Mouse (Mus musculus) brown adipose tissue, adult 24 weeks (tissue): ENCODE measurements around the gene Kcna6. TPM values are rescaled to one million over a fixed set of nuclear protein-coding genes. Genes with fewer than 3 reads are reported as not detected.

Source experiments
- H3K27ac ChIP-seq: fragments of 200-500 bp; replicated peaks from 2 replicates; pipeline ENCODE4 v1.5.1; 2012; ENCODE audit warnings: low read depth, mild to moderate bottlenecking, low read length
- H3K4me1 ChIP-seq: fragments of 200-500 bp; 2 replicates; pipeline ENCODE4 v1.6.1; 2012; ENCODE audit warnings: low read length, mixed read lengths; ENCODE audit not compliant: control insufficient read depth, insufficient read depth, insufficient read length
- H3K4me3 ChIP-seq: fragments of 200-500 bp; 2 replicates; pipeline ENCODE4 v1.5.1; 2012; ENCODE audit warnings: low read depth, mild to moderate bottlenecking, low read length, moderate library complexity; ENCODE audit not compliant: insufficient read depth
- polyA plus RNA-seq: library from polyadenylated mRNA; stranded (reverse); fragments of >200 nt; gene quantifications from 2 replicates; pipeline ENCODE4 v1.2.4, GENCODE M21; 2012; ENCODE audit not compliant: missing spikeins, insufficient read depth, insufficient read length

Gene Kcna6
- polyA plus RNA-seq, 1 experiment: 0.87 TPM

- Histone ChIP-seq H3K4me1 (no peaks in the 10 kb centered on the region), H3K4me3 (no peak overlapping the region), H3K27ac (no peak overlapping the region)
Observed at GRCm38 (mm10) chr6:126755729-126756411, 15.4 kb upstream of the Kcna6 start.

GRCm38 (mm10) chr6:126752520-126752919, 12.0 kb upstream of the Kcna6 start:
- H3K4me3 ChIP-seq: no peak overlapping the region
- no peaks in the 10 kb centered on the region for H3K4me1 ChIP-seq
- no peak overlapping the region for H3K27ac ChIP-seq

- no peak overlapping the region for H3K4me3 ChIP-seq
- no peaks in the 10 kb centered on the region for H3K4me1 ChIP-seq
- H3K27ac ChIP-seq: no peak overlapping the region
Observed at GRCm38 (mm10) chr6:126745888-126746287, 5.4 kb upstream of the Kcna6 start.

GRCm38 (mm10) chr6:126742610-126743009, 2.1 kb upstream of the Kcna6 start:
- no peak overlapping the region for H3K4me3 ChIP-seq
- no peak overlapping the region for H3K27ac ChIP-seq
- no peaks in the 10 kb centered on the region for H3K4me1 ChIP-seq

GRCm38 (mm10) chr6:126739326-126740210, 906 bp downstream of the Kcna6 start:
- no peaks in the 10 kb centered on the region for H3K4me1 ChIP-seq
- H3K4me3 ChIP-seq: peak overlapping the region; percentile 12; the same call in 1 of the 2 replicates
- H3K27ac ChIP-seq: no peak overlapping the region

- no peak overlapping the region for H3K27ac ChIP-seq
- no peak overlapping the region for H3K4me3 ChIP-seq
Observed at GRCm38 (mm10) chr6:126736996-126737395, 3.5 kb downstream of the Kcna6 start.

GRCm38 (mm10) chr6:126735806-126736205, 4.7 kb downstream of the Kcna6 start:
- no peak overlapping the region for H3K4me3 ChIP-seq
- H3K4me1 ChIP-seq: no peaks in the 10 kb centered on the region

More at GRCm38 (mm10) chr6:126736996-126737395, 3.5 kb downstream of the Kcna6 start:
- no peaks in the 10 kb centered on the region for H3K4me1 ChIP-seq

GRCm38 (mm10) chr6:126732645-126733044, 7.8 kb downstream of the Kcna6 start:
- Histone ChIP-seq H3K4me1 (no peaks in the 10 kb centered on the region), H3K4me3 (no peak overlapping the region), H3K27ac (no peak overlapping the region)

More at GRCm38 (mm10) chr6:126735806-126736205, 4.7 kb downstream of the Kcna6 start:
- no peak overlapping the region for H3K27ac ChIP-seq

- Histone ChIP-seq H3K27ac (no peak overlapping the region), H3K4me3 (no peak overlapping the region), H3K4me1 (no peaks in the 10 kb centered on the region)
Observed at GRCm38 (mm10) chr6:126728803-126729202, 11.7 kb downstream of the Kcna6 start.

GRCm38 (mm10) chr6:126718423-126719087, 21.9 kb downstream of the Kcna6 start:
- H3K4me3 ChIP-seq: no peak overlapping the region
- no peak overlapping the region for H3K27ac ChIP-seq
- H3K4me1 ChIP-seq: no peaks in the 10 kb centered on the region

GRCm38 (mm10) chr6:126712531-126712930, 27.9 kb downstream of the Kcna6 start:
- Histone ChIP-seq H3K4me1 (no peaks in the 10 kb centered on the region), H3K27ac (no peak overlapping the region), H3K4me3 (no peak overlapping the region)

- Histone ChIP-seq H3K27ac (no peak overlapping the region), H3K4me1 (no peaks in the 10 kb centered on the region), H3K4me3 (no peak overlapping the region)
Observed at GRCm38 (mm10) chr6:126705936-126706335, 34.5 kb downstream of the Kcna6 start.

- Histone ChIP-seq H3K27ac (no peak overlapping the region), H3K4me1 (no peaks in the 10 kb centered on the region), H3K4me3 (no peak overlapping the region)
Observed at GRCm38 (mm10) chr6:126704430-126704829, 36.0 kb downstream of the Kcna6 start.

GRCm38 (mm10) chr6:126702116-126702515, 38.4 kb downstream of the Kcna6 start:
- Histone ChIP-seq H3K4me3 (peak overlapping the region; percentile 52), H3K27ac (no peak overlapping the region), H3K4me1 (no peaks in the 10 kb centered on the region)

- Histone ChIP-seq H3K4me3 (no peak overlapping the region), H3K27ac (no peak overlapping the region), H3K4me1 (no peaks in the 10 kb centered on the region)
Observed at GRCm38 (mm10) chr6:126701196-126701595, 39.3 kb downstream of the Kcna6 start.
